Mouse (Mus musculus) liver, embryonic 14.5 days (tissue): ENCODE results near the gene 0610037L13Rik. TPM values are rescaled to one million over a fixed set of nuclear protein-coding genes. Genes with fewer than 3 reads are reported as not detected.

ENCODE experiments used
- ATAC-seq: fragments of 200-750 bp; cut with Nextera tagmentation; 2 replicates; pipeline ENCODE4 v1.8.0; 2017; ENCODE audit warnings: moderate number of reproducible peaks, mild to moderate bottlenecking, moderate library complexity; ENCODE audit not compliant: insufficient read depth
- DNase-seq, 3 experiments: peaks; one replicate each; pipeline ENCODE4 v3.0.0-alpha.2; 2012 to 2013; ENCODE audit warnings: low read depth in 3 of 3, low spot score in 3 of 3
- H3K27ac ChIP-seq: fragments of 300-500 bp; sonication (generic); 2 replicates; pipeline ENCODE4 v1.5.1; 2014; ENCODE audit warnings: moderate library complexity, mild to moderate bottlenecking, control low read depth, inconsistent platforms
- H3K27me3 ChIP-seq: fragments of 300-500 bp; sonication (generic); 2 replicates; pipeline ENCODE4 v1.6.1; 2014; ENCODE audit warnings: mild to moderate bottlenecking, low read length, moderate library complexity; ENCODE audit not compliant: control insufficient read depth, insufficient read depth
- H3K36me3 ChIP-seq: fragments of 300-500 bp; sonication (generic); replicated peaks from 2 replicates; pipeline ENCODE4 v1.6.1; 2014; ENCODE audit warnings: low read depth; ENCODE audit not compliant: control insufficient read depth, insufficient read depth
- H3K4me1 ChIP-seq, 2 experiments: fragments of 200-500 bp in 1 of 2; fragments of 300-500 bp in 1 of 2; sonication (generic) in 1 of 2; replicated peaks; 2 replicates each; pipeline ENCODE4 v1.6.1; 2012 to 2014; ENCODE audit warnings: antibody characterized with exemption in 1 of 2, inconsistent platforms in 1 of 2, low read length in 1 of 2; ENCODE audit not compliant: control insufficient read depth in 2 of 2, insufficient read depth in 2 of 2
- H3K4me2 ChIP-seq: fragments of 300-500 bp; sonication (generic); 2 replicates; pipeline ENCODE4 v1.6.1; 2014; ENCODE audit warnings: low read depth, mild to moderate bottlenecking, control low read depth, moderate library complexity
- H3K4me3 ChIP-seq, 2 experiments: fragments of 200-500 bp in 1 of 2; fragments of 300-500 bp in 1 of 2; sonication (generic) in 1 of 2; 2 replicates each; pipeline ENCODE4 v1.5.1; 2012 to 2014; ENCODE audit warnings: low read depth in 2 of 2, low read length in 2 of 2, mild to moderate bottlenecking in 2 of 2, control low read depth in 1 of 2, inconsistent platforms in 1 of 2, moderate library complexity in 1 of 2; ENCODE audit not compliant: insufficient read depth in 1 of 2
- H3K9ac ChIP-seq: fragments of 300-500 bp; sonication (generic); replicated peaks from 2 replicates; pipeline ENCODE4 v1.6.1; 2014; ENCODE audit warnings: mild to moderate bottlenecking, control low read depth, moderate library complexity
- H3K9me3 ChIP-seq: fragments of 300-500 bp; sonication (generic); 2 replicates; pipeline ENCODE4 v1.6.1; 2016; ENCODE audit warnings: low read length, mixed read lengths; ENCODE audit not compliant: control insufficient read depth
- CTCF ChIP-seq: IDR thresholded peaks from 2 replicates; pipeline ENCODE4 v1.5.1; 2016; ENCODE audit warnings: antibody characterized with exemption, low read depth, control low read depth
- EP300 ChIP-seq: IDR thresholded peaks from 2 replicates; pipeline ENCODE4 v1.6.1; 2016; ENCODE audit warnings: antibody characterized with exemption, low read depth
- WGBS: fragments of 180-500 bp; shearing (Covaris S2); extraction: QIAGEN DNeasy Blood & Tissue Kit; methylation state at CpG from one replicate; pipeline ENCODE4 v1.1.7; 2014; ENCODE audit not compliant: insufficient replicate concordance; 5-methylcytosine and 5-hydroxymethylcytosine counted together
- polyA plus RNA-seq, 2 experiments: library from polyadenylated mRNA; depleted of rRNA in 1 of 2; stranded (reverse) in 1 of 2; unstranded in 1 of 2; fragments of >200 nt; fragmentation: Nextera tagmentation in 1 of 2; extraction: Ambion mirVana in 1 of 2; gene quantifications; 2 replicates each; pipeline versions ENCODE4 v1.2.1 to v1.2.3; 2012 to 2014

The 0610037L13Rik gene
- polyA plus RNA-seq, 2 experiments: 30.5 to 39.4 TPM

- no peak for ATAC-seq
- H3K9ac ChIP-seq: no peak overlapping the region
- 61% methylated on average over 9 of the region's 9 CpGs for WGBS
- no peak overlapping the region for H3K4me2 ChIP-seq
- TF ChIP-seq EP300: no peak
- no peak for TF ChIP-seq CTCF
- H3K27me3 ChIP-seq: no peaks in the 10 kb centered on the region
- no peak for DNase-seq
- H3K27ac ChIP-seq: no peak overlapping the region
- H3K4me1 ChIP-seq: peaks cover 0 to 7% of the 10 kb centered on the region in 2 experiments; a peak in 1 of 4 replicates
- H3K4me3 ChIP-seq: no peak overlapping the region
- H3K9me3 ChIP-seq: no peaks in the 10 kb centered on the region
- peaks cover 11% of the 10 kb centered on the region for H3K36me3 ChIP-seq
Measured at GRCm38 (mm10) chr4:107906561-107906960, 16.9 kb downstream of the 0610037L13Rik start.

GRCm38 (mm10) chr4:107910020-107910419, 20.4 kb downstream of the 0610037L13Rik start:
- no peak for DNase-seq
- Histone ChIP-seq H3K4me2 (no peak overlapping the region), H3K9ac (no peak overlapping the region), H3K36me3 (peaks cover 17% of the 10 kb centered on the region), H3K27me3 (no peaks in the 10 kb centered on the region), H3K9me3 (no peaks in the 10 kb centered on the region), H3K4me1 (no peaks in the 10 kb centered on the region), H3K27ac (no peak overlapping the region), H3K4me3 (no peak overlapping the region)
- no peak for ATAC-seq
- WGBS: 83% methylated on average over 4 of the region's 4 CpGs
- TF ChIP-seq EP300 (no peak), CTCF (no peak)

- TF ChIP-seq CTCF (no peak), EP300 (no peak)
- Histone ChIP-seq H3K4me3 (no peak overlapping the region), H3K4me2 (no peak overlapping the region), H3K36me3 (no peaks in the 10 kb centered on the region), H3K4me1 (peaks cover 25 to 27% of the 10 kb centered on the region in 2 experiments), H3K9me3 (no peaks in the 10 kb centered on the region), H3K27me3 (no peaks in the 10 kb centered on the region), H3K27ac (no peak overlapping the region), H3K9ac (no peak overlapping the region)
- ATAC-seq (no peak), DNase-seq (no peak)
- WGBS: 74% methylated on average over 2 of the region's 2 CpGs
Measured at GRCm38 (mm10) chr4:107920336-107920735, 30.7 kb downstream of the 0610037L13Rik start.

GRCm38 (mm10) chr4:107921152-107921695, 31.6 kb downstream of the 0610037L13Rik start:
- Histone ChIP-seq H3K36me3 (no peaks in the 10 kb centered on the region), H3K4me3 (0 out of 4 replicates have a peak overlapping the region, but pooled peaks of 1 of the 2 experiments have one; percentile 10), H3K4me2 (peak overlapping the region; percentile 76), H3K27ac (peak overlapping the region; percentile 64), H3K27me3 (no peaks in the 10 kb centered on the region), H3K9me3 (no peaks in the 10 kb centered on the region), H3K4me1 (peaks cover 25 to 27% of the 10 kb centered on the region in 2 experiments), H3K9ac (no peak overlapping the region; the same call in 1 of the 2 replicates)
- DNase-seq (no peak), ATAC-seq (no peak)
- WGBS: 55% methylated on average over 8 of the region's 8 CpGs
- TF ChIP-seq CTCF (no peak), EP300 (no peak)

- peak; percentile 44 to 54 (median 50) for DNase-seq
- peaks cover 25 to 27% of the 10 kb centered on the region in 2 experiments for H3K4me1 ChIP-seq
- H3K27me3 ChIP-seq: no peaks in the 10 kb centered on the region
- H3K4me2 ChIP-seq: peak overlapping the region; percentile 76
- H3K4me3 ChIP-seq: peak overlapping the region; percentile 53 to 76
- WGBS: 25% methylated on average over 4 of the region's 4 CpGs
- TF ChIP-seq CTCF: no peak
- no peak for TF ChIP-seq EP300
- peak overlapping the region; percentile 64 for H3K27ac ChIP-seq
- peak overlapping the region; percentile 52 for H3K9ac ChIP-seq
- H3K36me3 ChIP-seq: no peaks in the 10 kb centered on the region
- ATAC-seq: peak; percentile 32; the same call in 1 of the 2 replicates
- H3K9me3 ChIP-seq: no peaks in the 10 kb centered on the region
Measured at GRCm38 (mm10) chr4:107921952-107922351, 32.3 kb downstream of the 0610037L13Rik start.
